Mouse (Mus musculus) liver, postnatal 0 days (tissue): ENCODE measurements at regions not wholly inside any gene's neighbourhood (a gene's known extent, or its start where the extent isn't known, plus 50 kb on each side); places are given as distances from the start of the nearest gene placed in this dataset.

Source experiments
- CTCF ChIP-seq: sonication (generic); IDR thresholded peaks from 2 replicates; pipeline ENCODE4 v1.5.1; 2016; ENCODE audit warnings: antibody characterized with exemption, low read depth
- EP300 ChIP-seq: IDR thresholded peaks from 2 replicates; pipeline ENCODE4 v1.6.1; 2016; ENCODE audit warnings: antibody characterized with exemption, low read depth, mild to moderate bottlenecking

DNA sequence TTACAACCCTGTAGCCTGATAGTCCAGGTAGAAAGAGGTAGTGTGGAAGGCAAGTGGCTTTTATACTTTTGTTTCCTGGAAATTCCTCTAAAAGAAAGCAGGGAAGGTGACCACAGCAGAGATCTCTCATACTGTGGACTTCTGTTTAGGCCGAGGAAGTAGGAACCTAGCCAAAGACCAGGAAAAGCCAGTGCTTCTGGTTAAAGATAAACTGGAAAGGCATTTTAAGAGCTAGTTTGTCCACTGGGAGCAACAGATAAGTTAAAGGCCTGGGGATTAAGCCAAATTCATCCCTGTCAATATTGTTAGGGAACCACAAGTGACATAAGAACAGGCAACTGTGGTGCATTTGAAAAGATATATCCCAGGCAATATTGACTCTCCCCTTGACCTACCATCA is 68.5 kb downstream of the Edn1 start:
- TF ChIP-seq CTCF, result no peak
- TF ChIP-seq EP300, result no peak
